Mouse (Mus musculus) ES-Bruce4 (cell line): Measurements from ENCODE around the gene Susd3.

Experiments
- CTCF ChIP-seq: IDR thresholded peaks from one replicate; pipeline ENCODE4 v1.8.1; 2011; ENCODE audit warnings: low read depth, low read length
- EP300 ChIP-seq: IDR thresholded peaks from 2 replicates; pipeline ENCODE4 v1.6.1; 2011; ENCODE audit warnings: low read depth, low read length; ENCODE audit not compliant: insufficient read depth

DNA sequence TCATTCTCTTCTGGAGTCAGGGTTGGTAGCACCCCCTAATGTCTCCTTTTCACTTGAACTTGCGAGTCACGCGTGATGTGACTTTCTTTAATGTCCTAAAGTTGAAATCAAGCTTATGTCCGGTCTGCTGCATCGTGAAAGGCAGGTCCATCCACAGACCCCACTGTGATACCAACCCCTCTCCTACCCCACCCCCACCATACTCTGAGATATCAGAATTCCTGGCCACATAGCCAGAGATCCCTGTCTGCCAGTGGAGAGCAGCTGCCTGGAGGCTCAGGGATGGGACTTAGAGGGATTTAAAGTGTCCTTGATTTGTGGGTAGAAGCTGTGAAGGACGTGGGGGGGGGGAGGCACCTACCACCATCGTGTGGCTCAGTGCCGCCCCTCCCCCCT is at the start of gene Susd3:
- no peak for TF ChIP-seq CTCF
- TF ChIP-seq EP300: no peak
